Mouse (Mus musculus) adrenal gland, postnatal 4 days (tissue): ENCODE data around the gene Cxadr. TPM values are rescaled to one million over a fixed set of nuclear protein-coding genes. Genes with fewer than 3 reads are reported as not detected.

ENCODE experiments used
- DNase-seq, 2 experiments: peaks; one replicate each; pipeline ENCODE4 v3.0.0; 2021 to 2022; ENCODE audit warnings: low spot score in 2 of 2, mixed read lengths in 2 of 2
- total RNA-seq, 2 experiments: library from RNA; stranded (reverse); gene quantifications; 2 replicates each; pipeline ENCODE4 v1.2.3; 2021

Cxadr gene
- total RNA-seq, 2 experiments from 2014 or later: 16.8 to 18.4 TPM

GRCm38 (mm10) chr16:78305606-78306100 lies 4.4 kb downstream of the Cxadr start:
- DNase-seq: no peak

GRCm38 (mm10) chr16:78306606-78307005 lies 5.3 kb downstream of the Cxadr start:
- no peak for DNase-seq

DNA sequence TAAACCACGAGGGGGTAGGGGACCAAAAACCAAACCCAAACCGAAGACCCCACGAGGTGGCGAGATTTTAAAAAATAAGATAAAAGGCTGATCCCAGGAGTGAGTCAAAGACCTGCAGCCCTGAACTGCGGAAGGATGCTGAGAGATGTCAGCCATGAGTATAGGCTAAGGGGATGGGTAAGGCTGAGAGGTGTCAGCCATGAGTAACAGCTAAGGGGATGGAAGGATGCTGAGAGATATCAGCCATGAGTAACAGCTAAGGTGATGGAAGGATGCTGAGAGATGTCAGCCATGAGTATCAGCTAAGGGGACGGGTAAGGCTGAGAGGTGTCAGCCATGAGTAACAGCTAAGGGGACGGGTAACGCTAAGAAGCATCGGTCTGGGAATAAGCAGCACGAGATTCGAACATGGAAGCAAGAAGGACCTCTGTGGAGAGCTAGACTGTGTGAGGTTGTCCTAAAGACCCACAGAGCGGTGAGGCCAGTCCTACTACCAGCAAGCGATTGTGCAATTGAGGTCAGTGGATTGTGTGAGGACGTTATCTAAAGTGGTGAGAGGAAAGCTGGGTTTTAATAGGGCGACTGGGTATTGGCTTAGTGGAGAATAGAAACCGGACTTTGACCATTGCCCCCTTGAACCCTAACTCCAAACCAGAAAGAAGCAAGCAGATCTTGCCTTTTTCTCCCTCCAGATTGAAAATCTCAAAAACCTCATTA lies 6.3 kb downstream of the Cxadr start:
- DNase-seq: no peak

GRCm38 (mm10) chr16:78309258-78309657 lies 8.0 kb downstream of the Cxadr start:
- DNase-seq: no peak

DNA sequence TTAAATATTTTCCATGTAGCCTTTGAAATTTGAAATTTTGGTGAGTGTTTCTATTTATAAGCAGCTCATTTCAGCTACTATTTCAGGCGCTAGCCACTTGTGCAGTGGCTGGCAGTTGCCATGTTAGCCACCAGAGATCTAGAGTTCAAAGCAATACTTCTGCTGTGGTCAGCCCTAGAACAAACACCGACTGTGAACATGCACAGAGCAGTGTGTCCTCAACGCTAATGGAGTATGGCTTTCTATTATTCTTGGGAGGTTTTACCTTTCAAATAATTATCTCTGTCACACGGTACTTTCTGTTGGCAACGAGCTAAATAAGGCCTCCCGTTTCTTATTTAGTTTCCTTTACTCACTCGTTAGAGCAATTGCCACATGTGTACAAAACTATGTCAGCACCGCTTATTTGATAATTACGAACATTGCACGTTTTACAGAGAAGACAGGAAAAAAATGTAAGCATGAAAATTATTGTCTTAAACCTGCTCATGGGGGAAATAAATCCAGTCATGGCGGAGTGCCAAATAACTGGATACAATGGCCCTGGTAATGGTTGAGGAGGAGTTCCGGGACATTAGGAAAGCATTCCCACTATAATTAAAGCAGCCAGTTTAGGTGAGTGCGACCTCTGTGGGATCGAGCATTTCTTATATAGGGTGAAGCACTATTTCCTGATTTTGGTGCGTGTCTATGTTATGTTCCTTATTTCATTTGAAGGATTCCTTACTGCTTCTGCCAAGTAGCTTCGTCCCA lies 12.0 kb downstream of the Cxadr start:
- no peak for DNase-seq

DNA sequence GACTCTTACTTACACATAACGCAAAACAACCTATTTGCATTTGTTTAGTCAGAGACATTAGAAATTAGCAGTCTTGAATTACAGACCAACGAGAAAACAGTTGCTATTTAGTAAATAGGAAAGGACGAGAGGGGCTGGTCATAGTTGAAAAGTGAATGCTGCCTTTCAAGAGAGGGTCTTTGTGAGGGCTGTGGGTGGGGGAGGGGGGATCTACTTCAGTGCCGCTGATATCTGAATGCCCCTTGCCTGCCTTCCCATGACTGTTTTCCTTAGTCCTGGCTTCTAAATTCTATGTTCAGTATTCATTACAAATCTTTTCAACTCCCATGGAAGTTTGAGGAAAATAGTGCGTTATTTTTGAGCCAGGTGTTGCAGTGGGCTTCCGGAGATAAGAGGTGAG lies 12.7 kb downstream of the Cxadr start:
- DNase-seq: no peak

- DNase-seq: no peak
Observed at GRCm38 (mm10) chr16:78316849-78317248, 15.6 kb downstream of the Cxadr start.

DNA sequence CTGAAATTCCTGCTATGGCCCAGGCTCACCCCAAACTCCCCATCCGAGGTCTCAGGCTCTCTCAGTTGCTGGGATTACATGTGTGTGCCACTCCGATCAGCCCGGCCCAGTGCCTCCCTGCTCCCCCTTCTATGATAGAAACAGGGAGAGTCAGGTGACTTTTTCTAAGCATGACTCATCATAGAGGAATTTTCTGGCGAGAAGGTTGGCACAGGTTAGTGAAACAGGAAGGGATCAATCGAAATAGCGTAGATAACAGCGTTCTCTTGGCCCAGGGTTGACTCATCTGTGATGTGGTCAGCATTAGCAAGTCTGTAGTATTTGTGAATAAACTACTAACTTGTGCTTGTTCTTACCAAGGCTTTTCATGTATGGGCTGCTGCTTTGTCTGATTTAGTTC lies 16.7 kb downstream of the Cxadr start:
- no peak for DNase-seq

- DNase-seq: no peak
Observed at GRCm38 (mm10) chr16:78319711-78320110, 18.4 kb downstream of the Cxadr start.

DNA sequence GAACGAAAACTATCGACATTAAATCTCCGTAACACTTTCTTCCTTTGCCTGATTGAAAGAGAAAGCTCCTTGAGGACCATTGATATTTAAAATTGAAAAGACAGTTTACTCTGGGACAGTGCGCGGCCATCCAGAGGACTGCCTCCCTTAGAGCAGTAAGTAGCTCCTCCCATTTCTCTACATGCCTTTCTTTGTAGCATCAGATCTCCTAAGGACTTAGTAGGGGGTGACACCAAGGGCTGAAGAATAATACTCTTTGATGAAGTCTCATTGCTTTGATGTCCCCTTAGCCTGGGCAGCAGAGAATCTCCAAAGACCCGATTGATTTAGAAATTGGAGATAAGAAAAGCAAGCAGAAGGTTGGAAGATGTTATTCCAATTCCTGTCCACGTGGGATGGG lies 20.3 kb downstream of the Cxadr start:
- no peak for DNase-seq

DNA sequence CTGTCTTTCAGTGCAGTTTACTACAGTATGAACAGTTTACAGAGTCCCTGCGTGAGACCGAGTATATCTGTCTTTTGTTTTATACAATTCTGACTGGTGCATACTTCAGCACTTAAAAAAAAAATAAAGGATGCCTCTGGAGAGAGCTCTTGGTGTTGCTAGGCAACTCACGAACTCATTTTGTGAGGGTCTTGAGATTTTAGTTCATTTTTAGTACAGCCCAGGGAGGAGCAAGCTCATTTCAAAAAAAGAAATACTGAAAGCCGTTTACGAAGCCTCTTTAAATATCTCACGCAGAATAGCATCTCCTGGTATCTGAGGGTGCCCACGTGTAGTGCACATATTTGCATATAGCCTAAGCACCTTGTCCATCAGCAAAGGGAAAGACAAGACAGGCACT lies 20.9 kb downstream of the Cxadr start:
- no peak for DNase-seq

DNA sequence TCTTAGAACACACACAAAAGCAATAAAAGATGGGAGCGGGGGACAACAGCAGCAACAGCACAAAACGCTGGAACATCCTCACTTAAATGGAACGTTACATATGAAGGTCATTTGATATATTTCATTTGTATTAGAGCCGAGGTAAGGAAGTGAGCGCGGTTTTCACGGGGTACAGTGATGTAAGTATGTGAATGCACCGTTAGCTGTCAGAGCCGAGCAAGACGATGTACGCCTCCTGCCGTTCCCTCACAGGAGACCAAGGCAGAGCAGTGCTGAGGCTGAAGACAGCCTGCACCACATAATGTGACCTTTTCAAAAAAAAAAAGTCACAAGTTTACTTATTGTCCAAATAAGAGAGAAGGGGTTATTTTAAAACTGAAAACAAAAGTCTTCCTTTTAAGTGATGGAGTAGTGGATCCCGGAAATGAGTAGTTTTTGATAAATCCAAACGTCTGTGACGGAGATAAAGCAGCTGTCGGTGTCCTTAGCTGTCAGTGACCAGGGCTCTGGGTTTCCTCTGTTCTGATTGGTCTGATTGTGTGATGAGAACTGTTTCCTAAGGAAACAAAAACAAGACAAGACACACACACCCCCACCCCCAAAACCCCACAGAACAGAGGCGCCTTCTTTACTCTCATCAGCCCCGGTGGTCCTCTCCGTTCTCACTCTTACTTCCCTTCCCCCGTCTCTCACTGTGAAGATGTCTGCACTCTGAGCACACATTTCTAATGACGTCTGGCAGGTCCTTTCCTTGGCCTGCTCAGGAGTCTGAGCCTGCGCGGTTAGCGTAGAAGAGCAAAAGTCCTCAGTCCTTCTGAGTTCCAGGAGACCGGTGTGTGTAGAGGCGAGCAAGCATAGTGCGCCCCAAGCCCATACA lies 24.9 kb downstream of the Cxadr start:
- DNase-seq: no peak

DNA sequence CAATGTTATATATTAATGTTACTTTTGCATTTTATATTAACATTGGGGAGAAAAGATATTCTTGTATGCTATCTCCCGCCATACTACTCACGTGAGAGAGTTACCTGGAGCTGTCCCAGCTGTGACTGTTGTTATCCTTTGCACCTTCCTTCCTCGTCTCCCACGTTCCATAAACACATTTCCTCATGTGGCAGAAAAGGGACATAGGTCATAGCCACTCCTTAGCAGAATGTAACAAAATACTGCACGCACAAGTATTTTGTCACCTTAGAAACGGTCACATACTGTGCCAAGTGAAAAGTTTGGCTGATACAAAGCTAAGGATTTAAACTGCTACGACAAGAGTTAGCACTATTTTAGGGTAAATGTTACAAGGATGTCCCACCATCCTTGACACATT lies 26.3 kb downstream of the Cxadr start:
- no peak for DNase-seq

- no peak for DNase-seq
Observed at GRCm38 (mm10) chr16:78327999-78328398, 26.7 kb downstream of the Cxadr start.

GRCm38 (mm10) chr16:78337226-78337625 lies 35.9 kb downstream of the Cxadr start:
- DNase-seq: no peak

- DNase-seq: no peak
Observed at GRCm38 (mm10) chr16:78341356-78341755, 40.1 kb downstream of the Cxadr start.

- DNase-seq: no peak
Observed at GRCm38 (mm10) chr16:78342767-78343166, 41.5 kb downstream of the Cxadr start.

DNA sequence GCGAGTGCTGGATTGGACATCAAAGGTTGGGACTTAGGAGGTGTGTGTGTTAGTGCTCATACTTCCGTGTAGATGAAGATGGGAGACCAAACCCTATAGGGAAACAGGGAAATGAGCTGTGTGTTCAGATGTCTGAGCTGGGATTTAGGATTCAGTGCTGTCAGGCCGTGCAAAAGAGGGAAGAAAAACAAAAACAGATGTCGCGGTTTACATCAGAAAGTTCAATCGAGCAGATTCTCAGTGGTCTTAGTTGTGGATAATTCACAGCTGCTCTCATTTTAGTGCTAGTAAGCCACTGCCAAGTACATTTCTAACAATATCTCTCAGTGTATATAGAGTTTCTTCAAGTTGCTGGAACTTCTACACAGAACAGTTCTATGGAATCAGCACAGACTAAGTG lies 42.5 kb downstream of the Cxadr start:
- no peak for DNase-seq

GRCm38 (mm10) chr16:78346662-78347327 lies 45.5 kb downstream of the Cxadr start:
- DNase-seq: no peak

DNA sequence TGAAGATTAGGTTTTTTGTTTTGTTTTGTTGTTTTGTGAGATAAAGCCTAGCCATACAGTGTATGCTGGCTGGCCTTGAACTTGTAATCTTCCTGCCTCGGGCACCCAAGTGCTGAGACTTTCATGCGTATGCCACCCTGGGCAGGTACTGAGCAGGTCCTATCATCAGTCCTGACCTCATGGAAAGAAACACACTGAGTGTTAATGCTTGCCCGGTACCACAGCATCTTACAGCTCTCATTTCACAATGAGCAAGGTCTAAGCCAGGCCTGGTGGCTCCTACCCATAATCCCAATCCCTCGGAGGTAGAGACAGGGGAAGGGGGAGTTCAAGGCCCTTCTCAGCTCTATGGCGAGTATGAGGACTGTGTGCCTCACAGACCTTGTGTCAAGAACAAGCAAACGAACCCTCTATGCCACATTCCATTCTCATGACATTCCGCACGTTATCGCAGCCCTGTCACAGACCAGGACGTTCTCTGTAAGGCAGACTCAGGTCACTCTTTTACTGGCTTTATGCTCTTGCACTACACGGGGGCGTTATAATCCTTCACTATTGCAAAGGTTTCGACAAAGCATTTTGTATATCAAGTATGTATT lies 46.1 kb downstream of the Cxadr start:
- no peak for DNase-seq

- no peak for DNase-seq
Observed at GRCm38 (mm10) chr16:78357757-78358156, 56.5 kb downstream of the Cxadr start.
